Mouse (Mus musculus) C2C12 (cell line): ENCODE results near the gene Adrb1. TPM values are rescaled to one million over a fixed set of nuclear protein-coding genes. Genes with fewer than 3 reads are reported as not detected.
"Not testable (repeated sequence)": the region's sequence is repeated elsewhere in the genome, so short reads cannot be mapped to it uniquely, and the experiment has no call there.

Source experiments
- H3K27me3 ChIP-seq: one replicate; pipeline ENCODE4 v1.6.1; 2011; ENCODE audit not compliant: control insufficient read depth, insufficient read depth, insufficient read length
- H3K36me3 ChIP-seq: one replicate; pipeline ENCODE4 v1.6.1; 2011; ENCODE audit not compliant: control insufficient read depth, insufficient read depth
- H3K4me3 ChIP-seq: one replicate; pipeline ENCODE4 v1.5.1; 2011; ENCODE audit warnings: mild to moderate bottlenecking, control low read depth; ENCODE audit not compliant: poor library complexity, insufficient read depth, severe bottlenecking
- H3K79me2 ChIP-seq: one replicate; pipeline ENCODE4 v1.6.1; 2011; ENCODE audit not compliant: control insufficient read depth, insufficient read depth
- H3K79me3 ChIP-seq: one replicate; pipeline ENCODE4 v1.6.1; 2011; ENCODE audit warnings: low read depth, control low read depth
- H3ac ChIP-seq: one replicate; pipeline ENCODE3; 2011; ENCODE audit warnings: low read depth; ENCODE audit not compliant: control insufficient read depth, insufficient read length
- CEBPB ChIP-seq: IDR thresholded peaks from one replicate; pipeline ENCODE4 v1.6.1; 2011; ENCODE audit warnings: low read depth, mild to moderate bottlenecking, control low read depth, moderate library complexity
- CTCF ChIP-seq: IDR thresholded peaks from one replicate; pipeline ENCODE4 v1.5.1; 2011; ENCODE audit not compliant: control insufficient read depth, insufficient read depth, insufficient read length
- FOSL1 ChIP-seq: IDR thresholded peaks from one replicate; pipeline ENCODE4 v1.8.0; 2011; ENCODE audit warnings: mild to moderate bottlenecking, low read length; ENCODE audit not compliant: poor library complexity, insufficient read depth, severe bottlenecking
- MAX ChIP-seq: IDR thresholded peaks from one replicate; pipeline ENCODE4 v1.6.1; 2011; ENCODE audit warnings: mild to moderate bottlenecking, control low read depth
- MYOD1 ChIP-seq: IDR thresholded peaks from one replicate; pipeline ENCODE4 v1.6.1; 2011; ENCODE audit warnings: low read depth; ENCODE audit not compliant: control insufficient read depth, insufficient read length
- MYOG ChIP-seq: IDR thresholded peaks from one replicate; pipeline ENCODE4 v1.6.1; 2011; ENCODE audit not compliant: control insufficient read depth, insufficient read length; ENCODE audit errors: extremely low read depth
- USF1 ChIP-seq: IDR thresholded peaks from one replicate; pipeline ENCODE4 v1.6.1; 2011; ENCODE audit warnings: low read depth, mild to moderate bottlenecking, control low read depth, moderate library complexity
- polyA plus RNA-seq: library from polyadenylated mRNA; unstranded; fragments of >200 nt; fragmentation: generic; extraction: Trizol; gene quantifications from one replicate; pipeline ENCODE4 v1.2.1, GENCODE M21; 2012; ENCODE audit warnings: missing spikeins

Adrb1 gene
- polyA plus RNA-seq, 1 experiment, result 0.13 TPM

DNA sequence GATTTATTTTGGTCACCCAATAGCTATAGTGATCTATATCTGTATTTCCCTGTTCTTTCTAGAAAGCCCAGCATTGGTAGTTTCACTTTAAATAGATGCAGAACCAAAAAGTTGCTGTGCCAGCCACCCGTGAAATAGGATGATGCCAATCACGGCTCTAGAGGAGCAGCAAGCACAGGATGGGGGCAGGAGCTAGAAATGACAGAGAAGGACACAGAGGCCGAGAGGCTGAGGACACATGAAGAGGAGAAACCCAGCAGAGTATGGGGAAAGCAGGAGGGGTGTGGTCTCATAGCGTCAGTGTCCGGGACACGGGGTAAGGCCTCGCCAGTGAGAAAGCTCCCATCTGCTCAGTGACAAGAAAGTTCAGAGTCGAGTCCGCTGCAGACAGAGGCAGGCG lies 25.9 kb downstream of the Adrb1 start:
- Histone ChIP-seq H3K4me3 (no peak overlapping the region), H3K79me2 (no peaks in the 10 kb centered on the region), H3K79me3 (no peaks in the 10 kb centered on the region), H3K27me3 (no peaks in the 10 kb centered on the region), H3ac (no peak overlapping the region), H3K36me3 (no peaks in the 10 kb centered on the region)
- TF ChIP-seq USF1 (no peak), CTCF (no peak), CEBPB (no peak), MYOG (no peak), MAX (no peak), MYOD1 (no peak), FOSL1 (no peak)

DNA sequence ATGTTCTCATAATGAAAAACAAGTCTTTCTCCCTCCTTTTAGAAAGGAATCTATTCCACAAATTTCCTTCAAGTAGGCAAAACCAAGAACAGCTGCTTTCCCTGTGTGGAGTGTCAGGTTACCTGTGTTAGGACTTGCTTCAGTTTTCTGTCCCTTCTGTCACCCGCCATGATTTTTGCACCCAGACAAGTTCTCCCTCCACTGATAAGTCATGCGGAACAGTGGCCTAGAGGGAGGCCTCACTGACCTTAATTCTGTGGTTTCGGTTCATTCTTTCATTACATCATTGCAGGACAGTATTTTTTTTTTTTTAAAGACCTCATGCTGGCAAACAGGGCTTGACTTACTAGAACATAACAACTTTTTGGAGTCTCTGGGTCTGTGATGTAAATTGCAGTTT lies 27.3 kb downstream of the Adrb1 start:
- Histone ChIP-seq H3K36me3 (no peaks in the 10 kb centered on the region), H3K79me2 (no peaks in the 10 kb centered on the region), H3ac (no peak overlapping the region), H3K4me3 (no peak overlapping the region), H3K27me3 (no peaks in the 10 kb centered on the region), H3K79me3 (no peaks in the 10 kb centered on the region)
- TF ChIP-seq MYOD1, result peak; percentile 47
- no peak for TF ChIP-seq USF1
- TF ChIP-seq FOSL1, result no peak
- TF ChIP-seq CTCF, result no peak
- TF ChIP-seq MAX, result no peak
- no peak for TF ChIP-seq MYOG
- TF ChIP-seq CEBPB, result no peak

DNA sequence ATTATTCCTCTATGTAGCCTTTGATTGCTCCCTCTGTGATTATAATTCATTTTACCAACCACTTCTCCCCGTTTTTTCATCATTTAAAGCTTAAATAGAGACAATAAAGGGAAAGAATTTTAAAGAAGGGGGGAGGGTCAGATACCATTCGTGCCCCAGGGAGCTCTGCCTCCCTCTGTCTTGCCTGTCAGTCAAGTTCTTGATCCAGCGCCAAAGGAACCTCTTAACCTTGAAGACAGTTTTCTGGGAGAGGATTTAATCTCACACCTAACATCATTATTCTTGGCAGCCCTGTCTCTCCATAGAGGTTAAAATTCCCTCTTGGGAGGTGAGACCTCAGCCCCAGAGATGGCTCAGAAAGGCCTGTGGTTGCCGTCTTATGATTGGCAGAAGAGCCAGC lies 28.7 kb downstream of the Adrb1 start:
- Histone ChIP-seq H3K79me3 (no peaks in the 10 kb centered on the region), H3K36me3 (no peaks in the 10 kb centered on the region), H3K27me3 (no peaks in the 10 kb centered on the region), H3ac (no peak overlapping the region), H3K79me2 (no peaks in the 10 kb centered on the region), H3K4me3 (no peak overlapping the region)
- TF ChIP-seq MYOG (no peak), MYOD1 (no peak), USF1 (no peak), FOSL1 (no peak), CEBPB (no peak), CTCF (no peak), MAX (no peak)

DNA sequence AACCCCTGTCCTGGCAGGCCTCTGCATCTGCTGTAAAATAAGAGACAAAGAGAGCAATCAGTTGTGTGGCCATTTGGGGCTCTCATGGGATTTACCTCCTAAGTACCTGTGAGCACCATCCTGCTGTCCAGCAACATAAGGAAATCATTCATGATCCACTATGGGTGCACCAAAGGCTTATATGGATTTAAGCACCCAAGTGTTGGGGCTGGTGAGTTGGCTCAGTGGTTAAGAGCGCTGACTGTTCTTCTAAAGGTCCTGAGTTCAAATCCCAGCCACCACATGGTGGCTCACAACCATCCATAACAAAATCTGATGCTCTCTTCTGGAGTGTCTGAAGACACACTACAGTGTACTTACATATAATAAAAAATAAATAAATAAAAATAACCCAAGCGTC lies 32.5 kb downstream of the Adrb1 start:
- not testable (repeated sequence) for H3K79me2 ChIP-seq

DNA sequence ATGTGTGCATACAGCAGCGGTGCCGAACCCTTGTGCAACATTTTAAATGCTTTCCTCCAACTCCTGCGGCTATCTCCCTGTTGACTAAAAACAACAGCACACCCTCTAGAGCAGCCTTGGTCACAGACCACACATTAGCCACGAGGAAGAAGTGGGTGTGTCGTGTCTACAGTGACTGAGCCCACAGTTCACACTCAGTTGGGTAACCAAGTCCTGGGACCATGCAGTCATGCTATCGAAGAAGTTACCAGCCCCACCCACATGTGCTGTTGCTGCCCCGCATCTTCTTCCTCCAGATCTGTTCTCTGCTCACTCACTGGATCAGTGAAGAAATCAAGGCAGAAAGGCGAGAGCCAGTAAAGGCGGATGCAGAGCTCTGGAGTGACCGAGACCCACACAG lies 34.4 kb downstream of the Adrb1 start:
- TF ChIP-seq CTCF, result no peak
- no peak for TF ChIP-seq MAX
- TF ChIP-seq CEBPB, result no peak
- TF ChIP-seq FOSL1, result no peak
- TF ChIP-seq USF1, result no peak
- TF ChIP-seq MYOG, result no peak
- no peak for TF ChIP-seq MYOD1
- Histone ChIP-seq H3ac (no peak overlapping the region), H3K79me3 (no peaks in the 10 kb centered on the region), H3K27me3 (no peaks in the 10 kb centered on the region), H3K36me3 (no peaks in the 10 kb centered on the region), H3K79me2 (no peaks in the 10 kb centered on the region), H3K4me3 (no peak overlapping the region)

More for the DNA sequence above, 32.5 kb downstream of the Adrb1 start:
- not testable (repeated sequence) for H3K79me3 ChIP-seq, H3ac ChIP-seq, H3K27me3 ChIP-seq, H3K4me3 ChIP-seq, H3K36me3 ChIP-seq

DNA sequence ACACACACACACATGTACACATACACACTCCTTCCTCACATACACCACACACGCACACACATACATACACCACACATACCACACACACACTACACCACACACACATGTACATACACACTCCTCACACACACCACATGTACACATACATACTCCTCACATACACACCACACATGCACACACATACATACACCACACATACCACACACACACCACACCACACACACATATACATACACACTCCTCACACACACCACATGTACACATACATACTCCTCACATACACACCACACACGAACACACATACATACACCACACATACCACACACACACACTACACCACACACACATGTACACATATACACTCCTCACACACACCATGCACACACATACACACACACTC lies 36.3 kb downstream of the Adrb1 start:
- TF ChIP-seq CTCF (no peak), MYOG (no peak), MYOD1 (no peak), MAX (no peak), USF1 (no peak)
- Histone ChIP-seq H3ac (no peak overlapping the region), H3K27me3 (no peaks in the 10 kb centered on the region), H3K79me3 (no peaks in the 10 kb centered on the region), H3K4me3 (no peak overlapping the region), H3K79me2 (no peaks in the 10 kb centered on the region), H3K36me3 (no peaks in the 10 kb centered on the region)
